Mouse (Mus musculus): ENCODE results near the gene Kcnq1.

DNA sequence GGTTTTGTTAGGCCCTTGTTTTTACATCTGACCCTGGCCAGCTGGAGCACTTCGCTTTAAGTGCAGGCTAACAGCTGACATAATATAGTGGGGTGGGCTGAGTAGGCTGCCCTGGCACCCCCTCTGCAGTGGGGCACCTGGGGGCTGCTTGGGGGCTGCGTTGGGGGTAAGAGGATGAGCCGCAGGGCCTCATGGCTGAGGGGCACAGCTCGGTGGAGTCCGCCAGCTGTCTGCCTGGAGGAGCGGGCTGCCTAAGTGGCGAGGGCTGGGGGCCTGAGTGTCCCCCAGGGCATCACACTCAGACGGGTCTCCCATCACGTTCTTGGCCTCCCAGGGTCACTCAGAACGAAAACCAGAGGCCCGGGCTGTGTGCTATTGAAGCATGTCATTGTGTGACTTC lies 53.3 kb downstream of the Kcnq1 start:
- TF ChIP-seq GATA1 (IDR thresholded peaks at IDR 0.05; ENCODE audit: low read length) (no peak), TAL1 (IDR thresholded peaks at IDR 0.05; ENCODE audit: low read length) (no peak)
